Mouse (Mus musculus): ENCODE results near the gene Map7.

Gene Map7

DNA sequence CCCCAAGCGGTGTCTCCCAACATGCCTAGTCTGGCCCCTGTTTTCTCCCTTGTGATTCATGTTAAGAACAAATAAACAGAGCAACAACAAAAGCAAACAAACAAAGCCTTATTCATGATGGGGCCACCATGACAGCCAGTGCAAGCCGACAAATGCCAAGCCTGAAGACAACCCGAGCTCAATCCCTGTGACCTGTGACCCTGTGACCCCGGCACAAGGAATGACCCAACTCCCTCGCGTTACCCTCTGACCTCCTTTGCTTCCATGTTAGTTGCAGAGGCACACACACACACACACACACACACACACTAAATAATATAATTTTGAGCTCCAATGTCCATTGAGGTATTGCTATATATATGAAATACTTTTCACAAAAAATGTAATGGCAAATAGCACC, 139.1 kb downstream of the Map7 start:
- no peak for DNase-seq (ENCODE audit: low spot score)

DNA sequence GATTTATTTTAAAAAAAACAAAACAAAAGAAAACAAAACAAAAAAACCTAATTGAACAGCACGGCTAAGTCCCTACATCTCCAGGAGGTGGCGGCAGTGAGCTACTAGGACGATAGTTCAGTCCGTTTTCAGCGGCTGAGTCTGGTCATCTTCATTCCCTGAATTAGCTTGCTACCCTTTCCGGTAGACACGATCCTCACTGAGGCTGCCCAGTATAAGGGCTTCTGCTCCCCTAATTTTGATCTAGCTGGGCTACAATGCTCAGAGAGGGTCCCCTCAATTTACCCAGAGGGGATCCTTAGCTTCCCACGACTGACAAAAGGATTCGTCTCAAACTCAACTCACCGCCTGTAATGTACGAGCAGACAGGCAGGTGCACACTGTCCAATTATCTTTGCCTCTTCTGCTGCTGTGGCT, 142.2 kb downstream of the Map7 start:
- DNase-seq (ENCODE audit: low spot score) = peak; percentile 74

- DNase-seq (ENCODE audit: low spot score) = no peak
Observed at GRCm38 (mm10) chr10:20295961-20296360, 147.7 kb downstream of the Map7 start.

GRCm38 (mm10) chr10:20298152-20298920, 150.1 kb downstream of the Map7 start:
- DNase-seq (ENCODE audit: low spot score) = no peak

DNA sequence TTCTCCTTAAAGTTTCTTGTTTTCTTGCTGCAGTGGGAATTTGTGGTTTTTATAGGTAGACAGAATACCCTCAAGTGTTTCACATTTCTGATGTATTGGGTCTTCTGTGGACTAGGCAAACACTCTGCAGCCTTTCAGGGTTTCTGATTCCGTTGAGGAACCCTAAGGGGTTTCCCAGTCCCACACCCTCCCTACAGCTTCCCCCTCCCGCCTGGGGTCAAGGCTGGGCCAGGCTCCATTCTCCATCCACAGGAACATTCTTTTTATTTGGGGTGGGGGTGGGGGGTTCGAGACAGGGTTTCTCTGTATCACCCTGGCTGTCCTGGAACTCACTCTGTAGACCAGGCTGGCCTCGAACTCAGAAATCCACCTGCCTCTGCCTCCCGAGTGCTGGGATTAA, 150.8 kb downstream of the Map7 start:
- DNase-seq (ENCODE audit: low spot score) = no peak

- DNase-seq (ENCODE audit: low spot score) = no peak
Observed at GRCm38 (mm10) chr10:20310969-20311769, 162.9 kb downstream of the Map7 start.

DNA sequence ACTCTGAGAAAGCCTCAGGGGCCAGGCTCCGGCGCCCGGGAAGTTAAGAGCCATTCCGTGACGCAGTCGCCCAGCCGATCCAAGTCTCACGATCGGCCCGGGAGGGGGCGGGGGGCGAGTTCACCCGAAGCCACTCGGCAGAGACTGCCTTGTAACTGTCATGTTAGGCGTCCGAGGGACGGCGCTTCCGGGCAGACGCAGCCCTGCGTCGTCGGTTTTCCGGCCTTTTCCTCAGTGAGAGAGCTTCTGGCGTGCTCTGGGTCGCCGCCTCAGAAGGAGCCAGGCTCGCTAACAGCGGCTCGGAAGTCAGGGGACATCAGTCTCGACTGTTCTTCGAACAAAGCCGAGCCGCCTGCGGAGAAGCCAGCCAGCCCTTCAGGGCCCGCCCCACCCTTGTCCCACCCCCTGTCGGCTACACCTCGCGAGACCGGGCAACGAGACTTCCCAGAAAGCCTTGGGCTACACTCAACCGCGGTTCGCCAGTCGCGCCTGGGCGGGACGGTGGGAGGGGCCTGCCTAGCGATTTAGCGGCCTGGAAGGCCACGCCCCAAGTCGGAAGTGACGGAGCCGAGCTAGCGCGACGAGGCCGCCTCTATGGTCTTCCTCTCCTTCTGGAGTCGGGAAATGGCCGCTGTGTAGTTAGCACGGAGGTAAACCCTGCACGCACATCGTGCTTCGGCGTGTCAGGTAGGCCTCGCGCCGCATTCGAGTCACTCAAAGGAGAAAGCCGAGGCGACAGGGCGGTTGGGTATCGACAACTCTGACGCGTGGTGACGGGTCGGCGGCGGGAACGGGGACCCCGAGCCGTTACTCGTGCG, 163.9 kb downstream of the Map7 start, which contains the start of gene Bclaf1:
TSS of gene Bclaf1 (plus strand) at position 552 of the 818 bp plus-strand sequence.
- DNase-seq (ENCODE audit: low spot score) = peak; percentile 100

DNA sequence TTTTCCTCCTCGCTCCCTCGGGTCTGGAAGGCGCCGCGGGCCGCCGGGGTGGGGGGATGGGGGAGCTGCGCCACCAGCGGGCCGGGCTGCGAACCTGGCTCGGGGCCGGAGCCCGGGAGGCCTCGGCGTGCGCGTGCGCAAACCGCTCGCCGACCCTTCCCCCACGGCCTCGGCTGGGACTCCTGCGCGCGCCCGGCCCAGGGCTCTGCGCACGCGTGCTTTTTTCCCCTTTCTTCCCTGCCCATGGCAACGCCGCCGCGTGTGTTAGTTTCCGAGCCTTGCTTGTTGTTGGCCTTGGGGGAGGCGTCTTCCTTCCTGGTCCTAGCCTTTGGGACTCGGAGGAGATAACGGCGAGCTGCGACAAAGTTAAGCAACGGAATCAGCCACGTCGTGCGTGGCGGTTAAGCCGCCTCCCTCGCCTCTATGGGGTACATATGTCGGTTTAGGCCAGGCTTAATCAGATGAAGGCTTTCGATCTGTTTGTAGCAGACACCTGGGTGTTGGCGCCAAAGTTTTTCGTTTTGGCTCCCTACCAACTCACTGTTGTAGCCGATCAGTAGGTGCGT, 164.5 kb downstream of the Map7 start:
- peak; percentile 72 for DNase-seq (ENCODE audit: low spot score)

DNA sequence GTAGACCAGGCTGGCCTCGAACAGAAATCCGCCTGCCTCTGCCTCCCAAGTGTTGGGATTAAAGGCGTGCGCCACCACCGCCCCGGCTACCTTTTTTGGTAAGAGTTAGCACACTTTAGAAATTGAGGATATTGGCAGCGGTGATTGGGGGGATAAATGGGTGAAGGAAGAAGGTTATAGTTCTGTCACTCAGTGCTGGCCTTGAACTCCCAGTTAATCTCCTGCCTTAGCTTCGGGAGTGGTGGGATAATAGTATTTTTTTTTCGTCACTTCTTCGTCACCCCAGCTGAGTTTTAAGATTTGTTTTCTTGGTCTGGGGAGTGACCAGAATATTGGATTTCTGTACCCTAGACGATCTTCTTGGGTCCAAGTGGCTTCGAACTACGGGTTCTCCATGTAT, 165.2 kb downstream of the Map7 start:
- DNase-seq (ENCODE audit: low spot score) = no peak

DNA sequence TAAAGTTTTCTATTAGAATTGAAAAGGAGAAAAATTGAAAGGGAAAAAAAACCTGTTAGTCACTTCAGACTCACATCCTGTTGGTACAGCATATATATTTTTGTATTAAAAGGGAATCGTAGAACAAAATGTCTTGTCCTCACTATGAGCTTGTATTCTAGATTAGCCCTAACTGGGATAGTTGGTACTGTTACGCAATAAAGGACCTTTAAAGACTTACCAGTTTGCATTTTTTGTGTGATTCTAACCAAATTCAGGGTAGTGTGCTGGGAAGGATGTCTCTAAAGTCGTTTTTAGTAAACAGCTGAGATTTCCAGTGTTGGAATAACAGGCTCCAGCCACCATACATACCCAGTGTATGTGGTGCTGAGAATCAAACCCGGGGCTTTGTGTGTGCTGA, 165.7 kb downstream of the Map7 start:
- no peak for DNase-seq (ENCODE audit: low spot score)

DNA sequence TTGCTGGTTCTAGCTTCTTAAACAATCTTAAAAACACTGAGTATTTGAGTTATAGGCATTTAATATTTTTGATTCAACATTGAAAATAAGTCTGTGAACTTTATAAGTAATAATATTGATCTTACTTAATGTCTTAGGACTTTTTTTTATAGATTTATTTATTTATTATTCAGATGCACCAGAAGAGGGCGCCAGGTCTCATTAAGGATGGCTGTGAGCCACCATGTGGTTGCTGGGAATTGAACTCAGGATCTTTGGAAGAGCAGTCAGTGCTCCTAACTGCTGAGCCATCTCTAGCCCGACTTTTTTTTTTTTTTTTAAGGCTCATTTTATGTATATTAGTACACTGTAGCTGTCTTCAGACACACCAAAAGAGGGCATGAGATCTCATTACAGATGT, 166.5 kb downstream of the Map7 start:
- peak; percentile 43 for DNase-seq (ENCODE audit: low spot score)

DNA sequence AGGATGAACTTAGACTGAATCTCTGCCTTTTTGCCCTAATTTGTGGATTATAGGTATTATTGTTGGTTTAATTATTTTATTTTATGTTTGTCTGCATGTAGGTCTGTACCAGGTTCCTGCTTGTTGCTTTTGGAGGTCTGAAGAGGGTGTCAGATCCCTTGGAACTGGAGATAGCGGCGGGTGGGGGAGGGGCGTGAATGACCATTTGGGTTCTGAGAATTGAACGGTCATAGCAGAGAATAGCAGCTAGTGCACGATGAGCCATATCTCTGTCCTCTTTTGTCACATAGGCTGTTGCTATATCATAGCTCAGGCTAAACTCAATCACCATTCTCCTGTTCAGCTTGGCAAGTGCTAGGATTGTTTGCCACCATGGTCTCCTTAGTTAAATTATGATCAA, 169.2 kb downstream of the Map7 start:
- DNase-seq (ENCODE audit: low spot score) = no peak

- no peak for DNase-seq (ENCODE audit: low spot score)
Observed at GRCm38 (mm10) chr10:20326226-20326625, 178.0 kb downstream of the Map7 start.
